Mouse (Mus musculus) gastrocnemius, adult 8-10 months (tissue): ENCODE results near the gene Rtn4ip1. TPM values are rescaled to one million over a fixed set of nuclear protein-coding genes. Genes with fewer than 3 reads are reported as not detected.
A peak's percentile ranks its signal among the peaks of the same experiment; 100 is the strongest.
"Not testable (repeated sequence)": the region's sequence is repeated elsewhere in the genome, so short reads cannot be mapped to it uniquely, and the experiment has no call there.

ENCODE experiments used
- DNase-seq, 2 experiments: peaks; one replicate each; pipeline ENCODE4 v3.0.0; 2022; ENCODE audit warnings: low spot score in 2 of 2
- total RNA-seq, 4 experiments: library from RNA; stranded (reverse); gene quantifications; 2 replicates each; pipeline ENCODE4 v1.2.4; 2022

The Rtn4ip1 gene
- 10 to 100 TPM; 22.4 to 28.6 (median 24.3) TPM for total RNA-seq

DNA sequence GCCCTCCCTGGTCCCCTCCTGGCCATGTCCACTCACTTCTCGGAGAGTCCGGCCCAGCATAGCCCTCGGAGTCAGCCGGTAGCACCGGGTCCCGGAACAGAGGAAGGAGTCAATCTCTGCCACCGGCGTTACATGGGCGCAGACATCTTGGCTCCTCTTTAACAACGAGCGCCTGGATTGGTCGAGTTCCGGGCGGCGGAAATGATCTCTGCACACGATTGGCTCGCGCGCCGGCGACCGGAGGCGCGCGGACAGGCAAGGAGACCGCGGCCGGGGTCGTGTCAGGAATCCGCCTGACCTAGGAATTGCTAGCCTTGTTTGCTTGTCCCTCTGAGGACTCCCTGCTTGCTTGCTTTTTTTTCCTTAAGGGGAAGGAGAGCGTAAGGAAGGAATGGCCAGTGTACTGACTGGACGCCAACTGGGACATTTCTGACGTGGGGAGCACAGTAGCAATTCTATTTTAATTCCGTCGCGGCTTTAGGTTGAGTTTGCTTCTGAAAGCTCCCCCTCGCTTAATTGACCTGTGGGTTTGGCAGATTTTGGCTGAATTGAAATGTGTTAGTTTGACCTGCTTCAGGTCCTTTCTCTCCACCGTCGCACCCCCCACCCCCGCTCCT, at the start of gene Rtn4ip1, which contains the start of gene Qrsl1:
Gene Rtn4ip1, plus strand, starts transcription at position 230 of the 617 bp plus-strand sequence.
Gene Qrsl1, minus strand, starts transcription at position 168 of the 617 bp plus-strand sequence.
- DNase-seq, result peak; percentile 87

DNA sequence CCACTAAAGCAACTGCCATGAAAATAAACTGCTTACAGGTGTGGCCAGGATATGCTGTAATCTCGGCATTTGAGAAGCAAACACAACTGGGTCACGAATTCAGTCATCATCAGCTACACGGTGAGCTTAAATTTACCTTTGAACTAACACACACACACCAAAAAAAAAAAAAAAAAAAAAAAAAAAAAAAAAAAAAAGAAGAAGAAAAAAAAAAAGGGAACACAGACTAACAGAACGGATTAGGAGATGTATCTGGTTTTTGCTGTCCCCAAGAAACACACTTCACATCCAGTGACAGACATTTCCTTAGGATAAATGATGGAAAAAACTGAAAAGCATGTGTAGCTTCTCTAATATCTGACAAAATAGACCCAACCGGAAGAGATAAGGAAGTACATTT, 49.7 kb upstream of the Rtn4ip1 start:
- no peak for DNase-seq

DNA sequence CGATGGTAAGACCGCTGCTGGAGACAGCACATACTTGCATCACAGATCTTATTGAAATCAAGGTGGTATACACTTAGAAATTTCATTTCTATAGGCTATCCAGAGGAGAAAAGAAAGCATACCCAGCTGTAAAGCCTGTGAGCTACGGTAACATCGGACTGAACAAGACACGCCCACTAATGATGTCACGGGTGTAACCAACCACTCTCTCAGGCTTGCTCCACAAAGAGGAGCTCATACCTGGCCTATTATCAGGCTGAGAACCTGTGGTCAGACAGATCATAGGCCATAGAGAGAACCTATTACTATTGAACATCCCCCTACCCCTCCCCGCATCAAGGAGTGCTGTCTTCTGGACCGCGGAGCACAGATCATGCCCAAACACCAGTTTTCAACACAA, 45.7 kb upstream of the Rtn4ip1 start:
- no peak for DNase-seq

DNA sequence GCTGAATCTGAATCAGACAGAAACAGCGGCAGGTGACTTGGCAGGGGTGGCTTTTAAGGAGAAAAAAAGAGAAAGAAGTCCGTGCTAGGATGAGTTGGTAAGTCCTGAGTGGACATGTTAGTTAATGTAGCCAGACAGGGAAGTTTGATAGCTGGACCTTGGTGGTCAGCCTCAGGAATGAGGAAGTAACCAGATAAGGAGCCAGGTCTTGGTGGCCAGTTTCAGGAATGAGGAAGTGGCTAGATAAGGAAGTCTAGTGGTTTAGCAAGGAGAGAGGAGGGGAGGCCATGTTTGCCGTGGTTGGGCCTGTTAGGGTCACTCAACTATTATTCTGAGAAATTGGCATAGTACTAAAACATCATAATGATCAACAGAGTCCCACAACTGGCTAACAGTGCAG, 45.3 kb upstream of the Rtn4ip1 start:
- DNase-seq, result no peak

DNA sequence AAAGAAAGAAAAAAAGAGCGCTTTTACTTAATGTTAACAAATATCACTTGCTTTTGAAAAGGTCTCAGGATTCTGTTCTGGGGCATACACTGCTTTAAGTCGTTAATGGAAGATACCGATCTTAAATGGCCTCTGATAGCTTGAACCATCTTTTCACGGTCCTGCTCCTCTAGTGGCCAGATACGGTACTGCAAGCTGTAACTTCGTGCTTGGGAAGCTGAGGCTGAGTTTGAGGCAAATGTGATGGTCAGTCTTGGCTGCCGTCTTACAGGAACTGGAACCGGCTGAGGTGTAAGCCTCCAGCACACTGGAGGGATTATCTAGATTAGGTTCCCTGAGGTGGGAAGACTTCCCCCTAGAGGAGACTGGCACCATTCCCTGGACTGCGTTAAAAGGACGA, 30.9 kb upstream of the Rtn4ip1 start:
- DNase-seq, result no peak

DNA sequence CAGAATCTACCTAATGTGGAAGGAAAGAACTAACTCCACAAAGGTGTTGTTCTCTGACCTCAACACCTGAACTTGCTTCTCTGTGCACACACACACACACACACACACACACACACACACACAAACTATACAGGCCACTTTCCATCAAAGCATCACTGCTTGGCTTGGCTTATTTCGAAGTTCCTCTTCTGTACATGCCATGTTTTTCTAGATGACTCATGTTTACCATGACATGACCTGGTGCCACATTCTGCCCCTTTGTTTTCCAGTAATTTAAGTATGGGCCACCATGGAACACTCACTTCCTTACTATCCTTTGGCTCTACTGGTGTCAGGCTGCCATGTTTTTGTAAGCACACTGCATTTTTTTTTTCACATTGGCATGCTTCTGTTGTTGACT, 30.1 kb upstream of the Rtn4ip1 start:
- DNase-seq, result no peak

DNA sequence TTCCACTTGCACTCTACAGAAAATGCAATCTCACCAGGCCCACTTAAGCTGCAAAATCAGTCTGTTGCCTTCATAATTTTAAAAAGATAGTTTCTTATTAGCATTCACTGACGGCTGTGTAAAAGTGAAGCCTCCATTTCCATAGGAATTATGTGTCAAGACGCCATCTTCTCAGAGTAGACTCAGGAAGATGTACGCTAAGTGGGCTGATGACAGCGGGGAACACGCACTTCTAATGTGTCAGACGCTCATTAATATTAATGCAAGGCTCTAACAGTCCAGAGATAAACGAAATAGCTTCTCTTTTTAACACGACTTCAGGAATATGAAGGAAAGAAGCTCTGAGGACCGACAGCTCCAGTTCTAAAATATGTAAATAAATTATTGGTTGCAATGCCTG, 13.9 kb upstream of the Rtn4ip1 start:
- no peak for DNase-seq

DNA sequence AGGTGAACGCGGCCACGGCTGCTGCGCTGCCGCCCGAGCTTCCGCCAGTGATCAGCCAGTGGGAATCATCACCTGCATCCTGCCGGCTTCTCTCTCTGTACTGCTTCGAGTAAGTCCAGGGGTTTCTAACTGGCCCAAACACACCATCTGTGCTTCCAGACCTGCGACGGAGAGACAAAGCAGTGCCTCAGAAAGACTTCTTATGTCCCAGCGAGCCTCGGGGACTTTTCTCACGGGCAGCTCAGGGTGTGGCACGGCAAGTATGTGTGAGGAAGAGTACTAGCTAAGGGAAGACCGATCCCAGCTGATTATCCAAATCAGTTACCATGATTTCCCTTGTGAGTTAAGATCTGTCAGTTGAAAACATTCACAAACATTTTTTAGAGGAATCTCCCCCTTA, 12.6 kb upstream of the Rtn4ip1 start:
- DNase-seq, result no peak

DNA sequence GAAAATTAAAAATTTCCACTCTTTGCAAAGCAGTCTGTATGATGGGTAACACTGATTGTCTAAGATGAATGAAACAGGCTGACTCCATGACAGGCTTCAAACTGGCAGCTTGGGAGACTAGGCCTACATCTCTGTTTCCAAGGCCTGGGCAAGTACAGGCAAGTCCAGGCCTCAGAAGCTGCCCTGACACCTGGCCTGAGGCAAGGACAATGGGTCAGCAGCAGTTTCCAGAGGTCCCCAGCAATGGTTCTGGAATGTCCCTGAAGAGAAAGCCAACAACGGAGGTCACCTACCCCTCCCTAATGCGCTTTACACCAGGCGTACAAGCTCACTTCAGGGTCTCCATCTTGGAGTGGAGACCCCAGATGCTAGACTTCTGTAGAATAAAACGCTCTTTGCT, 8.6 kb upstream of the Rtn4ip1 start:
- DNase-seq, result no peak

DNA sequence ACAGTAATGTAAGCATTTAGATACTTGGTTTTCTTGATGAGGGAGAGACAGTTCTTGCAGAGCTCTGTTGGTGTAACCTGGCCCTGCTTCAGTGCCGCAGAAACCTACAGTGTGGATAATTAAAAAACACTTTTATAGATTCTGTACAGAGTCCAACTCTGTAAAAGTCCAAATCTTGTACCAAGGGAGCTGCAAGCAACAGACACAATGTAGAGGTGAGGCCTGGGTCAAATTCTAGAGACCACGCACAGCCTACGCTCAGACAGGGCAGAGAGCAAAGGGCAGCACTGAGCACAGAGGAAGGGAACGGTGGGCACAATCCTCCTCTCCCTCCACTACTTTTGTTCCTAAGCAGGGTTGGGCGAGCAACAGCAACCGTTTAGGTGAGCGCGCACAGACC, 5.5 kb upstream of the Rtn4ip1 start:
- no peak for DNase-seq

DNA sequence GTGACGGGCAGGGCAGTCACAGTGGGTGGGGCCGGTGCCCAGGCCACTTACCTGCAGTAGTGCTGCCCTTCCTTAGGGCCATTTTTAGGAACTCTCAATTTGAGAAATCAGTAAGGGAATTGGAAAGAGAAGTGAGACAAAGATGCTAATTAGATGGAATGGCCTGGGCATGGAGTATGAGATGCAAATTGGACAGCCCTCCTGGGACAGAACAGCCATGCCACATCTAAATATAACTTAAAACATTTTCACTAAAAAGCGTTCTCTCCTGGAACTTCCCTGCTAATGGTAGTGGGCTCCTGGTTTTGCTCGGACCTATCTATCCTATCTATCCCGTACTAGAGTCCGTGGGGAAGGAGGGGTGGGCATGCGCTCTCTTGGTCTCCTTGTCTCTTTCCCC, 3.3 kb upstream of the Rtn4ip1 start:
- DNase-seq, result no peak

DNA sequence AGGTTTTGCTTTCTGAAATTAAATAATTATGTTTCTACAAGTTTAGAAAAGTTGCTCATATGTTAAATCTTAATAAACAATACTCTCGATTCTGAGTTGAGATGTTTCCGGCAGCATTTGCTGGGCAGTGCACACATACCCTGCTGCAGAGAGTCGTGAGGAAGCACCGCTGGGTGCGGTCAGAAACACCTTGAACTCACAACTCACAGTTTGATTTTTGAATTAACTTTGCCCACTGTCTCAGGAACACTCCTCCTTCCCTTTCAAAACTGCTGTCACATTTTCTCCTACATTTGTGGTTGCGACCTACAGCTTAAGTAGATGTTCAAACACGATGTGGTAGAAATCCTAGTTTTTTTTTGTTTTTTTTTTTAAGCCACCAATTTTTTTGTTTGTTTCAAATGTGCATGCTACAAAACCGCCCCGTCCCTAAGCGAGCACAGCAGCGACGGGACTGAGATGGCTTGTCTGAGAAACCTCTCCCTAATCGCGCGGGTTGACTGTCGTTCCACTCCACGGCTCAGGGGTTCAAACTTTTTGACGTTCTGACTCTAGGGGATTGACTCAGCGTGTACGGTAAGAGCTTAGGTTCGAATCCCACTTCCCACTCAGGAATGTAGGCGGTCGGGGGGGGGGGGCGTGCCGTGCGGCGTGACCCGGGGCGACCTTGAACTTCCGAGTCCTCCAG, 580 bp upstream of the Rtn4ip1 start:
- no peak for DNase-seq

DNA sequence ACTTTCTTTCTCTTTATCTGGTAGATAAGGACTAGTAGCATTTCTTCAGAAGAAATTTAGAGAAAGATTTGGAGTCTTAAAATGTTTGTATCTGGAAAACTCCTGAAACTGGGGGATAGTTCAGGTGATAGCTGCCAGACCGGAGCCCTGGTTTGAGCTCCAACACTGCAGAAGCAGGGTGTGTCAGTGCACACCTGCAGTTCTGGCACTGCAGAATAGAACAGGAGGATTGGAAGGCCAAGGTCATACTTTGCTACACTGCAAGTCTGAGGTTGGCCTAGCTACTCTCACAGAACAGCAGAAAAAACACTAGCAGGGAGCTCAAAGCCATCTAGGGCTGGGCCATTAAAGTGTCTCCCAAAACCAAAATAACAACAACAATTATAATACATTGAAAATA, 3.0 kb downstream of the Rtn4ip1 start:
- no peak for DNase-seq

DNA sequence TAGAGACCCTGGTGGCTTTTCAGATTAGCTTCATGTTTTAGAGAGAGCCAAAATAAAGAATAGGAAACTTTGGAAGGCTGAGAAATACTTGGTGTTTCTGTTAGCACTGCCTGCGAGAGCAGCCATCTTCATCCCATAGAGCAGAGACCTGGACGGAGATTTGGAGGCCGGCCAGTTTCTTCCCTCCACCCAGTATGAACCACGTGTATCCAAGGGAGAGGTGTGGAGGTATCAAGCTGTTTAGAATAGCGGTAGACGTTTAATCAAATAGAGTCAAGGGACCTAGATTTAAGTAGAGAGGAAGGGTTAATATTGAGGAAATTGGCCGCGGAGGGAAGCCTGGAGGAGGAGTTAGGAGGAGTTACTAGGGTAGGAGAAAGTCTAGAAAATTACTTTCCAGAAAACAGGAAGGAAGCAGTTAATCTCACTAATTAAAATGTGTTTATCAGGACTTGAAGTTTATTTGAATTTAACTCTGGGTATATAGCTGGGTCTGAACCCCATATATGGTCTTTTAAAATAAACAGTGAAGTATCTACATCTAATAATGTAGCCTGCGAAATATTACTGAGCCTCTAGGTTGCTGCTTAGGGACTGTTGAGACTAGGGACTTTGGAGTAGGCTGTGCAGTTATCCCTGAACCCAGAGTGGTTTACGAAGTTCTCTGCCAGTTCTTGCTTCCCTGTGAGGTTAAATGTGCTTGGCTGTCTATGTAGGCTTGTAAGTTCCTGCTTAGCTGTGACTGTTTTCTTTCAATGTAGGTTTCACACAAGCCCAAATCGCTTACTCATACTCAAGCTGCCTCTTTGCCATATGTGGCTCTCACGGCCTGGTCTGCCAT, 8.6 kb downstream of the Rtn4ip1 start:
- DNase-seq, result no peak

DNA sequence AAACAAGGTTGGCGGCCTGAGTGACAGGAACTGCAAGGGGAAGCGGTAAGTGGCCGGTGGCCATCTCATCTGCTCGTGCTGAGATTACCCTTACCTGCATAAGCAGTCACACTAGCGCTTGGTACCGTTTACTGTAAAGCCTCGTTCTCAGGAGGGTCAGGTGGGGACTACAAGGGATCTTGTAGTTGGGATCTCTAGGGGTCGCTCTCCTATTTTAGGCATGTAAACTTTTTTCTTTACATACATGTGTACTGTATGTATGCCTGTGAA, 9.2 kb downstream of the Rtn4ip1 start:
- DNase-seq, result no peak

DNA sequence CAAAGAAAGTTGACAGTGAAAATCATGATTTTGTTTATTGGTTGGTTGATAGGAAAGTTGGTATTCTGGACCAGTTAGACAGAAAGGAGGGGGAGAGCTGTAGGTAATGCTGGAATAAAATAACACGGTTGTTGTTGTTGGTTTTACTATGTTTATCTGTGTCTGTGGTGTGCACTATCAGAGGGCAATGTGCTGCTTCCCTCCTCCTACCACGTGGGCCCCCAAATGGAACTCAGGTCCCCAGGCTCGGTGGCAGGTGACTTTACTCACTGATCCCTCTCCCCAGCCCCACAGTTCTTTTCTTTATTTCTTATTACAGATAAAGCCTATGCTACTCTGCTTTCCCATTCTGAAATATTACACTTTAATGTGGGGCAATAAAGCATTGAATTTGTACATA, 10.6 kb downstream of the Rtn4ip1 start:
- no peak for DNase-seq

DNA sequence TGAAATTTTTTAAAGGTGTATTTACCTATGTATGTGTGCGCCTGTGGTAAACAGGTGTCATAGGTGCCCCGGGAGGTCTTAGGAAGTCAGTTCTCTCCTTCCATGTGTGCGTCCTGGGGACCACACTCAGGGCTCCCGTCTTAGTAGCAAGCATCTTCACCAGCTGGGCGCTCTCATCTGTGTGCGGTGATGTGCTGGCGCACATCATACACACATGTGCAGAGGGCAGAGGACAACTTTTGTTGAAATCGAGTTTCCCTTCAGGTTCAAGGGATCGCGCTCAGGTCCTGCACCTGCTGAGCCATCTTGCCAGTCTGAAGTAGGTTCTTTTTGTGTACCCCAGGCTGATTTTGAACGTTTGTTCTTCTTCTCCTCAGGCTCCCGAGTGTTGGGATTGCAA, 14.6 kb downstream of the Rtn4ip1 start:
- DNase-seq, result no peak

DNA sequence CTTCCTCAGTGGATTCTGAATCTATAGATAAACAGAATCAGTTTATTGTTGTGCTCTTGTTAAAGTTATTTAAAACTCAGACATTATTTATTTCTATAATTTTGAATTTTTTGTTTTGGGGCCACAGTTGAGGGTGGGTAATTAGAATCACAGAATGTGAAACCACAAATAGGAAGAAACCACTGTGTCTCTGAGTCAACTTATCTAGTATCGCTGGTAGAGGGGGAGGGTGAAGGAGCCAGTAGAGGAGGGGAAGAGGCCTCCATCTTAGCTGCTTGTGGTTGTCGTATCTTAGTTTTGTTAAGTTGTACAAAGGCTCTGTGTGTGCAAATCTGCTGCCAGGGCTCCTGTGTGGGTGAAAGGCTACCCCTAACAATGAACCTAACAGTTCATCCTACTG, 15.1 kb downstream of the Rtn4ip1 start:
- DNase-seq, result no peak

DNA sequence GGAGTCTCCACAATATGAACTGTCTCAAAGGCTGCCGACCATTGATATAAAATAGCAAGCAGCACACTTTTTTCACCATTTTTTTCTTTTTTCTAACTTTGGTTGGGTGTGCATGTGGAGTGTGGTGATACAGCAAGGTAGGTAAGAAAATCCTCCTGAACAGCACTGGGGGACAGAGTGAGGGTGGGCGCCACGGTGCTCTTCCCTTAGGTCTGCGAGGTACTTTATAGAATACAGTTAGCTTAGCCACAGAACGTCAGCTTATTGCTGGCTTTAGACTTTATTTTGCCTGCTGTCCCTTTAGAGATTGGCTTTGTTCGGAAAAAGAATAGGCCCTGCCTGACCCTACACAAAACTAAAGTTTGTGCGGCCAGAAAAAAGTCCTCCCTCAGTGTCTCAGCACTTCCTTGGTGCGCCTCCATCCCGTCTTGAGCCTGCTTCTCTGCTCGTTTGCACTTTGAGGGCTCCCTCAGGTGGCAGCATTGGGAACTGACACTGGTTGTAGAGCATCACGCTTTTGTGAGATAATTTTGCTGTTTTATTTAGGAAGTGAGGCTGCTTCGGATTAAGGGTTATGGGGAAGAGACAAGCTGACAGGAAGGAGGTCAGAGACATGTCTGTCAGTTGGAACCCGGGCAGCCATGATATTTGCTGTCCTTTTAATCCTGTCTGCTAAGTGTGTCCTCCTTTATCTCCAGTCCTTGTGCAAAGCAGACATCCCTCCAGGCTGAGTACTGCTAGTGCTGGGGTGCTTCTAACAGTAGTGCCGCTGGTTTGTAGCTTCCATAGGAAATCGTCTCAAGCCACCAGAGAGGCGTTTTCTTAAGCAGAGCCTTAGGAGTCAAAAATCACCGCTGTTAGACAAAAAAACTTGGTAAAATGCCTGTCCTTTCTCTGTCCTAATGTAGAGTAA, 17.3 kb downstream of the Rtn4ip1 start:
- DNase-seq, result peak; percentile 54 to 58

DNA sequence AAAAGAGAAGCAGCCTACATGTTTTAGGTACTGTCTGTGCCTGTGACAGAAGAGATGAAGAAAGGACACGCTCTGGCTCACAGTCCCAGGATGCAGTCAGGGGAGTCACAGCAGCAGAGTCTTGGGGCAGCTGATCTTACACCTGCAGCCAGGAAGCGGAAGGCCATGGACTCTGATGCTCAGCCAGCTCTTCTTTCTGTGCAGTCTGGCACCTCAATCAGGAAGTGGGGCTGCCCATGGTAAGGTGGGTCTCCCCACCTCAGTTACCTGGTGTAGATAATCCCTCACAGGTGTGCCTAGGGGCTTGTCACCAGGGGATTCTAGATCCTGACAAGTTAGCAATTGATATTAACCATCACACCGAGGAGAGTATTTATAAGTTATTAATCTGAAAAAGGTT, 21.5 kb downstream of the Rtn4ip1 start:
- no peak for DNase-seq

DNA sequence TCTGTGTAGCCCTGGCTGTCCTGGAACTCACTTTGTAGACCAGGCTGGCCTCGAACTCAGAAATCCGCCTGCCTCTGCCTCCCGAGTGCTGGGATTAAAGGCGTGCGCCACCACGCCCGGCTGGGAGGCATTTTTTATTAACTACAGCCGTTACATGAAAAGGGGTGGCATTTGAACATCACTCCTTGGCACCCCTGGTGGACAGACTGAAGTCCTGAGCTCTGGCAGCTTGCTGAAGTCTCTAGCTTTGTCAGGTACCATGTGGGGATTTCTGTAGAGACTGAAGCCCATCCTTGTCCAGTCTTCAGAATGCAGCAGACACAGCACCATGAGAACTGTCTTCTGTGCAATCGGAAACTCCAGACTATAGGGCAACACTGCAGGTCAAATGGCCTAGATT, 24.2 kb downstream of the Rtn4ip1 start:
- not testable (repeated sequence) for DNase-seq

DNA sequence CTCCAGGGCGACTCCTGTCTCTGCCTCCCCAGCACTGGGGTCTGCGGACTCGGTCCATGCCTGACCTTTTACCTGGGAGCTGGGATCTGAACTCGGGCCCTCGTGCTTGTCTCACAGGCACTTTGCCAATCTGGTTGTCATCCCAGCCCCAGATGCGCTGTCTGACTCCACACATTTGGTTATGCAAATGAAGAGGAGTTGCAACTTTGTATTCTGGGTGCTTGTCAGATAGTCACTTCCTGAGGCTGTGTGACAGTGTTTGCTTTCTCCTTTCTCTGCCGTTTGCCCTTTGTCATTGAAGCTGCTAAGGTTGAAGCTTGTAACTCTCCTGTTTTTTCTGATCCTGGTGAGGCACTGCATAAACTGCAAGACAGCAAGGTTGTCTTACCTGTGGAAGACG, 26.1 kb downstream of the Rtn4ip1 start:
- no peak for DNase-seq
